Mouse (Mus musculus) neural tube, embryonic 13.5 days (tissue): ENCODE measurements at regions not wholly inside any gene's neighbourhood (a gene's known extent, or its start where the extent isn't known, plus 50 kb on each side); places are given as distances from the start of the nearest gene placed in this dataset.
A peak's percentile ranks its signal among the peaks of the same experiment; 100 is the strongest.

Source experiments
- ATAC-seq: fragments of 200-750 bp; cut with Nextera tagmentation; 2 replicates; pipeline ENCODE4 v1.8.0; 2017; ENCODE audit warnings: low read depth, mild to moderate bottlenecking, moderate TSS enrichment, moderate library complexity
- H3K27ac ChIP-seq: fragments of 300-500 bp; sonication (generic); replicated peaks from 2 replicates; pipeline ENCODE4 v1.5.1; 2015; ENCODE audit warnings: moderate library complexity, mild to moderate bottlenecking, inconsistent platforms
- H3K27me3 ChIP-seq: fragments of 300-500 bp; sonication (generic); 2 replicates; pipeline ENCODE4 v1.6.1; 2015; ENCODE audit warnings: mild to moderate bottlenecking, inconsistent platforms
- H3K36me3 ChIP-seq: fragments of 300-500 bp; sonication (generic); 2 replicates; pipeline ENCODE4 v1.6.1; 2015; ENCODE audit warnings: mild to moderate bottlenecking, inconsistent platforms
- H3K4me1 ChIP-seq: fragments of 300-500 bp; sonication (generic); replicated peaks from 2 replicates; pipeline ENCODE4 v1.6.1; 2015; ENCODE audit warnings: inconsistent platforms
- H3K4me2 ChIP-seq: fragments of 300-500 bp; sonication (generic); 2 replicates; pipeline ENCODE4 v1.6.1; 2015; ENCODE audit warnings: inconsistent platforms, mild to moderate bottlenecking, moderate library complexity
- H3K4me3 ChIP-seq: fragments of 300-500 bp; sonication (generic); 2 replicates; pipeline ENCODE4 v1.5.1; 2015; ENCODE audit warnings: mild to moderate bottlenecking, inconsistent platforms
- H3K9ac ChIP-seq: fragments of 300-500 bp; sonication (generic); 2 replicates; pipeline ENCODE4 v1.6.1; 2015; ENCODE audit warnings: moderate library complexity, mild to moderate bottlenecking, inconsistent platforms
- H3K9me3 ChIP-seq: fragments of 300-500 bp; sonication (generic); 2 replicates; pipeline ENCODE4 v1.6.1; 2016; ENCODE audit warnings: inconsistent platforms
- WGBS: fragments of 180-500 bp; shearing (Covaris S2); methylation state at CpG from one replicate; pipeline ENCODE4 v1.1.7; 2015; 5-methylcytosine and 5-hydroxymethylcytosine counted together

DNA sequence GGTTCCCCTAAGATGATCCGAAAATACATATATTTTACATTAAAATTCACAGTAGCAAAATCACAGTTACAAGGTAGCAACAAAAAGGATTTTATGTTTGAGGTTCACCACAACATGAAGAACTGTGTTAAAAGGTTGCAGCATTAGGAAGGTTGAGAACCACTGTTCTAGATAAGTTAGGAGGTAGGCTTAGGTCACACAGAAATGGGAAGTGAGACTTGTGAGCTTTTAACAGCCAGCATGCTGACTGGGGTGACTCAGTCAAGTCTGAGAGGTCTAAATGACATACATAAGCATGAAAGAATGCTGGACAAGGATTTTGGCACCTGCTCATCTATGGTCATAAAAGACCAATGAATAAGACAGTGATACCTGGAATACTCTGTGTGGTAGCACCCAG, 207.2 kb upstream of the Cdyl start:
- Histone ChIP-seq H3K4me1 (0 out of 2 replicates have a peak, but pooled peaks cover 4% of the 10 kb centered on the region), H3K36me3 (no peaks in the 10 kb centered on the region), H3K27me3 (no peaks in the 10 kb centered on the region), H3K4me3 (no peak overlapping the region), H3K9me3 (no peaks in the 10 kb centered on the region), H3K9ac (no peak overlapping the region), H3K4me2 (no peak overlapping the region), H3K27ac (no peak overlapping the region)
- 87% methylated on average over 1 of the region's 1 CpGs for WGBS
- ATAC-seq, result no peak

GRCm38 (mm10) chr13:35453222-35453914, 206.3 kb upstream of the Cdyl start:
- H3K27me3 ChIP-seq, result no peaks in the 10 kb centered on the region
- H3K4me1 ChIP-seq, result 0 out of 2 replicates have a peak, but pooled peaks cover 4% of the 10 kb centered on the region
- no peaks in the 10 kb centered on the region for H3K9me3 ChIP-seq
- H3K27ac ChIP-seq, result 0 out of 2 replicates have a peak overlapping the region, but pooled peaks have one; percentile 13
- H3K9ac ChIP-seq, result no peak overlapping the region
- no peak overlapping the region for H3K4me3 ChIP-seq
- no peak for ATAC-seq
- H3K4me2 ChIP-seq, result no peak overlapping the region
- H3K36me3 ChIP-seq, result no peaks in the 10 kb centered on the region
- 78% methylated on average over 2 of the region's 2 CpGs for WGBS

DNA sequence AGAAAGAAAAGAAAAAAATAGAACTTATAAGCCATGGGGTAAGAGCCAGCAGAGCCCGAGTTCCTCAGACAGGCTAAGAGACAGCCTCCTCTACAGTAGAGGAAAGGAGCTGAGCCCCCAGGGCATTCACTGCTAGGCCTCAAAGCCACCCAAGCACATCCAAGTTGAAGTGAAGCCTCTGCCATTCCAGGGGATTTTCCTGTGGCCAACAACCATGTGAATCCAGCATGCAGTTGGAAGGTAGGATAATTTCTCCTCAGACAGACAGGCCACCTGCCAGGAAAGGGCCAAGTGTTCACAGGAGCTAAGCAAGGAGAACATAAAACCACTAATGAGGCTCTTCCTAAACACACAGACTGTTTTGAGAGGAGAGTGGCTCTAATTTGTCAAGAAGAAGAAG, 199.6 kb upstream of the Cdyl start:
- ATAC-seq, result no peak
- WGBS, result 89% methylated on average over 1 of the region's 1 CpGs

GRCm38 (mm10) chr13:35463231-35463630, 196.4 kb upstream of the Cdyl start:
- H3K4me1 ChIP-seq, result no peaks in the 10 kb centered on the region
- no peak overlapping the region for H3K9ac ChIP-seq
- H3K4me3 ChIP-seq, result no peak overlapping the region
- 90% methylated on average over 1 of the region's 1 CpGs for WGBS
- no peak for ATAC-seq
- H3K4me2 ChIP-seq, result no peak overlapping the region
- no peaks in the 10 kb centered on the region for H3K36me3 ChIP-seq
- no peak overlapping the region for H3K27ac ChIP-seq
- H3K27me3 ChIP-seq, result no peaks in the 10 kb centered on the region
- no peaks in the 10 kb centered on the region for H3K9me3 ChIP-seq

More for the DNA sequence above, 199.6 kb upstream of the Cdyl start:
- Histone ChIP-seq H3K27me3 (no peaks in the 10 kb centered on the region), H3K36me3 (no peaks in the 10 kb centered on the region), H3K4me3 (no peak overlapping the region), H3K9me3 (no peaks in the 10 kb centered on the region), H3K4me2 (no peak overlapping the region), H3K9ac (no peak overlapping the region), H3K27ac (no peak overlapping the region), H3K4me1 (no peaks in the 10 kb centered on the region)

DNA sequence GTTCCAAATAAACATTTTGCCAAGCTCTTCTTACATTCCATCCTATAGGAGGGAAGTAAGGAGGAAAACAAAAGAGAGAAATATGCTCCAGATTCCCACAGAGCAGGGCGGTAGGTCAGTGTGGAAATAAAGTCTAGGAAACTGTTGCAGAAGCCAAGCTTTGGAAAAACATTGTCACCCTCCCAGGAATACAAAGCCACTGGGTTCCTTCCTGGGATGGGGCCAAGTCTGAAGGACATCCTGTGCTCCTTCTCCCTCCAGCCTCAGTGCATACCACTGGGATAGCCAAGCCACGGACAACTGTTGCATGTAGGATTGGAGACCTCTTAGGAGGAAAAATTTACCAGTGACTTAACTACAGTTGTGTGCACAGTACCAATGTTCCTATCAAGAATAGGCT, 195.8 kb upstream of the Cdyl start:
- H3K4me1 ChIP-seq, result no peaks in the 10 kb centered on the region
- 81% methylated on average over 2 of the region's 2 CpGs for WGBS
- no peak for ATAC-seq

DNA sequence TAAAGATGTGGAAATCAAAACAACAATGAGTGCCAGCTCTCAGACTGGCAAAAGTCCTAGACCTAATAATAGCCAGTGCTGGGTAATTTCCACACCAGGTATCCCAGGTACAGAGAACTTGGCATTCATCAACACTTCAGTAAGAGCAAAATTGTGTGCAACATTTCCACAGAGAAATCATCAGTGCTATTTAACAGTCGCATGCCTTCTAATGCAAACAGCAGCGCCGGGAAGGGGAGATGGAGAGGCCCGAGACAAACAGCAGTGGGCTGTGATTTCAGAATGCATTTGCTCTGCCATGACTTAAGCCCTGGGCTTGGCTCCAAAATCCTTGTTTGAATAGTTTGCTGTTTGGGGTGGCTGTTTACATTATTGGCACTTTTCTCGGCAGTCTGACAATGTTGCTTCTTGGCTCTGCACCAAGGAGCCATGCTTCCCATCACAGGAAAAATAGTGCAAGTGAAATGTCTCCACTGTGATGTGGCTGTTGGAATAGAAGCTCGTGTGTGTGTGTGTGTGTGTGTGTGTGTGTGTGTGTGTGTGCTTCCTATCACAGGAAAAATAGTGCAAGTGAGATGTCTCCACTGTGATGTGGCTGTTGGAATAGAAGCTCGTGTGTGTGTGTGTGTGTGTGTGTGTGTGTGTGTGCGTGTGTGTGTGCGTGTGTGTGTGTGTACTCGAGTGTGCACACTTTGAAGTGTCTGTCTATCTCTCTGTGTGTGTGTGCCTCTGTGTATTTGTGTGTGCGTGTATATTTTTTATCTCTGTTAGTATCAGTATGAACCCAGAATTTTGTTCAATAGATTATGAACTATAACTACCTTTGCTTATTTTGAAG, 190.1 kb upstream of the Cdyl start:
- Histone ChIP-seq H3K9ac (no peak overlapping the region), H3K4me3 (no peak overlapping the region), H3K4me2 (no peak overlapping the region), H3K9me3 (no peaks in the 10 kb centered on the region), H3K27me3 (no peaks in the 10 kb centered on the region), H3K27ac (no peak overlapping the region), H3K4me1 (no peaks in the 10 kb centered on the region), H3K36me3 (no peaks in the 10 kb centered on the region)
- 69% methylated on average over 11 of the region's 11 CpGs for WGBS
- ATAC-seq, result peak; percentile 75

More for the DNA sequence above, 195.8 kb upstream of the Cdyl start:
- no peak overlapping the region for H3K9ac ChIP-seq
- no peaks in the 10 kb centered on the region for H3K36me3 ChIP-seq
- no peaks in the 10 kb centered on the region for H3K9me3 ChIP-seq
- no peak overlapping the region for H3K4me2 ChIP-seq
- H3K4me3 ChIP-seq, result no peak overlapping the region
- no peak overlapping the region for H3K27ac ChIP-seq
- H3K27me3 ChIP-seq, result no peaks in the 10 kb centered on the region

DNA sequence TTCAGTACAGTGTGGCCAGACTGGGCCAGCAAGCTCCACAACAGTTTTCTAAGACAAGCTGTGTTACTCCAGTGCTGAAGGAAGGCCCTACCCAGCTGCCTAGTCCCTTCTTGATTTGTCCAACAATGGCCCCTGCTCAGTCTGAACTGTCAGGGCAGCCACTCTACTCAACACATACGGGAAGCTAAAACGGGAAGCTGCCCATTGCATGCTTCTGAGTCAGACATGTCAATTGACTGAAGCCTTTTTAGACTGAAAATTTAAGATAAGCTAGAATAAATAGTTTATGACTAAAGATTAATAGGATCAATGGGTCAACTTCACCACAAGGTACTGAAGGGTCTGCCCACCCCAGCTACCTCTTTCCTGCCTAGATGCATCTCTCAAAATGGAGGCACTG, 181.4 kb upstream of the Cdyl start:
- no peaks in the 10 kb centered on the region for H3K4me1 ChIP-seq
- H3K36me3 ChIP-seq, result no peaks in the 10 kb centered on the region
- H3K27me3 ChIP-seq, result no peaks in the 10 kb centered on the region
- H3K4me2 ChIP-seq, result no peak overlapping the region
- no peak for ATAC-seq
- no peak overlapping the region for H3K4me3 ChIP-seq
- no peak overlapping the region for H3K9ac ChIP-seq
- H3K9me3 ChIP-seq, result no peaks in the 10 kb centered on the region
- no peak overlapping the region for H3K27ac ChIP-seq
- 85% methylated on average over 2 of the region's 2 CpGs for WGBS

DNA sequence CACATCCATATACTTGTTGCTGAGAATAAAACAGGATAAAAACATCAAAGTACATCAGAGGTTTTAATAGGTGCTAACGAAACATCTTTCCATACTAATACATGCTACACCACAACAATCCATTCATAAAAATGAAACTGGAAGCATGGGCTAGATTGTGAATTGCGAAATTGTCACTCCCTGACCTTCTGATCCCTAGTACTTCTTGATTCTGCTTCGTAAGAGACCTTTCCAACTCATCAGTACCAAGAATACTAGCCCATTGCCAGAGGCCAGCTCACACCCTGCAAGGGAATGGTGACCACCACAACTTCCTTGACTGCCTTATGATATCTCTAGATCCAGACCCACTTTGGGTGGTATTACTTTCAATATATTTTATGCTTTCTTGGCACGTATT, 177.3 kb upstream of the Cdyl start:
- Histone ChIP-seq H3K27ac (no peak overlapping the region), H3K4me3 (no peak overlapping the region), H3K27me3 (no peaks in the 10 kb centered on the region), H3K9ac (no peak overlapping the region), H3K4me1 (0 out of 2 replicates have a peak, but pooled peaks cover 3% of the 10 kb centered on the region), H3K4me2 (no peak overlapping the region), H3K36me3 (no peaks in the 10 kb centered on the region), H3K9me3 (no peaks in the 10 kb centered on the region)
- 88% methylated on average over 4 of the region's 4 CpGs for WGBS
- ATAC-seq, result no peak

- 0 out of 2 replicates have a peak, but pooled peaks cover 3% of the 10 kb centered on the region for H3K4me1 ChIP-seq
- no peaks in the 10 kb centered on the region for H3K9me3 ChIP-seq
- 82% methylated on average over 4 of the region's 4 CpGs for WGBS
- H3K27ac ChIP-seq, result no peak overlapping the region
- H3K4me3 ChIP-seq, result no peak overlapping the region
- H3K4me2 ChIP-seq, result no peak overlapping the region
- no peaks in the 10 kb centered on the region for H3K36me3 ChIP-seq
- H3K27me3 ChIP-seq, result no peaks in the 10 kb centered on the region
- peak; percentile 76 for ATAC-seq
- no peak overlapping the region for H3K9ac ChIP-seq
Measured at GRCm38 (mm10) chr13:35486125-35486524, 173.5 kb upstream of the Cdyl start.

GRCm38 (mm10) chr13:35499776-35500175, 159.9 kb upstream of the Cdyl start:
- Histone ChIP-seq H3K4me1 (peaks cover 34% of the 10 kb centered on the region), H3K4me2 (no peak overlapping the region), H3K9ac (no peak overlapping the region), H3K27me3 (no peaks in the 10 kb centered on the region), H3K9me3 (no peaks in the 10 kb centered on the region), H3K4me3 (no peak overlapping the region), H3K36me3 (no peaks in the 10 kb centered on the region), H3K27ac (no peak overlapping the region)
- no peak for ATAC-seq
- WGBS, result 83% methylated on average over 2 of the region's 2 CpGs

DNA sequence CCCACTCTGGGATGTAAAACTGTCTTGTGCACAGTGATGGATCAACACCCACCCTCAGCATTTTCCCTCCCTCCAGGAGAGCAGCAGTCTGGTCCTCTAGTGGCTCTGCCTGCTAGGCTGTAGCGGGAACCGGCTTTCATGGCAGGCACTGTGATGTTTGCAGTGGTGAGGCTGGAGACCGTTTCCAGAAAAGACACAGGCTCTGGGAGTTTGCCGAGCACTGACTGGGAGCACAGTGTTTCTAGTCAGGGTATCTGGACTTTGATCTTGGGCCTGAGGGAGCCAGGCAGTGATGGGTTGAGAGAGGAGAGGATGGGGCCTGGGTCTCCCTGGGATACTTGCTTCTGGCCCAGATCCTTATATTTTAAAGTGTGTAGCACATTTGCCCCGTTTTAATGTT, 158.7 kb upstream of the Cdyl start:
- Histone ChIP-seq H3K4me3 (no peak overlapping the region), H3K4me2 (no peak overlapping the region), H3K36me3 (no peaks in the 10 kb centered on the region), H3K27ac (peak overlapping the region; percentile 59), H3K4me1 (peaks cover 34% of the 10 kb centered on the region), H3K9me3 (no peaks in the 10 kb centered on the region), H3K9ac (no peak overlapping the region), H3K27me3 (no peaks in the 10 kb centered on the region)
- WGBS, result 37% methylated on average over 5 of the region's 5 CpGs
- no peak for ATAC-seq

DNA sequence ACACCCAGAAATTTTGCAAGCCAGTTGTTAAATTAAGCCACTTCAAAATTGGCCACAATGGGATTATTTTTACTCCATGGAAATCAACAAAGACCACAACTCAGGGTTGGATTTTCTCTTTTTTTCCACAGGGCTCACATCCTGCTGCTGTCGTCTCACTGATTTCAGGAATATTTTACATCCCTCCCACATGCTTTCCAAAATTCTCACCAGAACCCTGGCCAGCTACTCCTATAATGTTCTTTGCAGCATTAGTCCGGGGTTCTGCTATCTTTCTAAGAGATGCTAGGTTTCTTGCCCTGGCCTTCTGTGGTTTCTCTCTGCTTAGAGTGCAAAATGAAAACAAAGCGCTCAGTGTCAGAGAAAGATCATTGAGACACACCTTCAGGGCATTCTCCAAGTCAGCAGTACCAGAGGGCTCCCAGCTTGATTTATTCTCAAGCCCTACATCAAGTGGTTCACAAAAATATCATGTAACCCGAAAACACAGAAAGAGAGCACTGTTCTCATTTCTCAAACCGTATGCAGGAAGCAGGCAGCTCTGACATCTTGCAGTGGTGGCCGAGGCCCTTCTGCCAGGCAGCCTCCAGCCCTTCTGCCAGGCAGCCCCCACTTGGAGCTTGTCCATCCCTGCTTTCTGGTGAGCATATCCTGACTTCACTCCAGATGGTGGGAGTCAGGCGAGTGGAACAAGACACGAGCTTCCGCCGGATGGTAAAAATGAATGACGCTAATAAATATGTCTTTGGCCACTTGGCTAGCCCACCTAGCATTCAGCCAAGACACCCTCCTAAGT, 158.1 kb upstream of the Cdyl start:
- WGBS, result 53% methylated on average over 11 of the region's 11 CpGs
- H3K9ac ChIP-seq, result no peak overlapping the region
- H3K9me3 ChIP-seq, result no peaks in the 10 kb centered on the region
- peak overlapping the region; percentile 59 for H3K27ac ChIP-seq
- no peak overlapping the region for H3K4me3 ChIP-seq
- H3K36me3 ChIP-seq, result no peaks in the 10 kb centered on the region
- 0 out of 2 replicates have a peak, but pooled peaks have one; percentile 28 for ATAC-seq
- peaks cover 34% of the 10 kb centered on the region for H3K4me1 ChIP-seq
- H3K4me2 ChIP-seq, result no peak overlapping the region
- no peaks in the 10 kb centered on the region for H3K27me3 ChIP-seq
